Mouse (Mus musculus) myocyte (in vitro differentiated cells): Measurements from ENCODE around the gene 3110082I17Rik.

ENCODE experiments used
- CEBPB ChIP-seq: IDR thresholded peaks from 2 replicates; pipeline ENCODE4 v1.6.1; 2011; ENCODE audit warnings: mild to moderate bottlenecking, moderate library complexity; ENCODE audit not compliant: poor library complexity, insufficient read depth, severe bottlenecking
- E2F4 ChIP-seq: IDR thresholded peaks from one replicate; pipeline ENCODE4 v1.6.1; 2011; ENCODE audit warnings: mild to moderate bottlenecking, control low read depth, moderate library complexity; ENCODE audit not compliant: insufficient read depth
- MAX ChIP-seq: IDR thresholded peaks from one replicate; pipeline ENCODE4 v1.6.1; 2011; ENCODE audit warnings: low read depth, mild to moderate bottlenecking, control low read depth
- MYOD1 ChIP-seq, 3 experiments: IDR thresholded peaks; one replicate each; pipeline ENCODE4 v1.6.1; 2011; ENCODE audit warnings: control low read depth in 2 of 3, low read depth in 2 of 3, mild to moderate bottlenecking in 2 of 3, moderate library complexity in 1 of 3; ENCODE audit not compliant: insufficient read length in 2 of 3, control insufficient read depth in 1 of 3
- MYOG ChIP-seq, 3 experiments: IDR thresholded peaks; one replicate each; pipeline ENCODE4 v1.6.1; 2011; ENCODE audit warnings: control low read depth in 2 of 3, low read depth in 2 of 3, mild to moderate bottlenecking in 2 of 3; ENCODE audit not compliant: insufficient read length in 2 of 3, control insufficient read depth in 1 of 3, insufficient read depth in 1 of 3
- POLR2A ChIP-seq: IDR thresholded peaks from one replicate; pipeline ENCODE4 v1.6.1; 2011; ENCODE audit warnings: low read depth, mild to moderate bottlenecking, control low read depth, moderate library complexity; ENCODE audit not compliant: insufficient read length
- POLR2AphosphoS2 ChIP-seq: IDR thresholded peaks from one replicate; pipeline ENCODE4 v1.6.1; 2011; ENCODE audit warnings: low read depth, control low read depth; ENCODE audit not compliant: insufficient read length
- TCF12 ChIP-seq: IDR thresholded peaks from one replicate; pipeline ENCODE4 v1.6.1; 2011; ENCODE audit warnings: mild to moderate bottlenecking, control low read depth; ENCODE audit not compliant: poor library complexity, insufficient read depth, severe bottlenecking

DNA sequence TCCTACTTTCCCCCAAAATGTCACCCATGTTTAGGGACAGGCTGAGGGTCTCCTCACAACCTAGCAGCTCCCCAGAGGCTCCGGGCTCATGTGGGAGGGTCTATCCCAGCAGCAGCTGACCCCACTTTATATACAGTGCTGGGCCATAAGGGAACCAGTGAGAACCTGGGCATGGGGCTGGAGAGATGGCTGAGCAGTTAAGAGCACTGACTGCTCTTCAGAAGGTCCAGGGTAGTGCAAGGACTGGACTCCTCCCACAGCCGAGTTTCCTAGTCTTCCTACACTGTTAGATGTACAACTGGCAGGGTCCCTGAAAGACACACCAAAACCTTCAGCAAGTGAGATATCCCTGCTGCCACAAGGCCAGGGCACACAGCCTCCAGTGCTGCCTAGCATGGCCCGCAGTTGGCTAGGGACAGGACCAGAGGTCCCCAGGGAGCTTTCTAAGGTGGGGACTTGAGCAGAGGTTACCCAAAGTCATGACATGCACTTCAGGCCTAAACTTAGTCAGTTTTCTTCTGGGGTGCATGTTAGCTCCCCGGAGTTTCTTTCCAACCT lies 62.9 kb downstream of the 3110082I17Rik start:
- TF ChIP-seq POLR2A: no peak
- TF ChIP-seq MYOG (IDR thresholded peaks at IDR 0.05; ENCODE audit: control insufficient read depth in 1 of 3, insufficient read depth in 1 of 3, insufficient read length in 2 of 3, low read depth in 2 of 3): no peak
- no peak for TF ChIP-seq E2F4
- no peak for TF ChIP-seq TCF12
- no peak for TF ChIP-seq CEBPB
- TF ChIP-seq MAX: no peak
- peak; percentile 47 for TF ChIP-seq POLR2AphosphoS2
- TF ChIP-seq MYOD1 (IDR thresholded peaks at IDR 0.05; ENCODE audit: control insufficient read depth in 1 of 3, insufficient read length in 2 of 3, low read depth in 2 of 3): no peak
